Mouse (Mus musculus): ENCODE measurements at regions not wholly inside any gene's neighbourhood (a gene's known extent, or its start where the extent isn't known, plus 50 kb on each side); places are given as distances from the start of the nearest gene placed in this dataset.

DNA sequence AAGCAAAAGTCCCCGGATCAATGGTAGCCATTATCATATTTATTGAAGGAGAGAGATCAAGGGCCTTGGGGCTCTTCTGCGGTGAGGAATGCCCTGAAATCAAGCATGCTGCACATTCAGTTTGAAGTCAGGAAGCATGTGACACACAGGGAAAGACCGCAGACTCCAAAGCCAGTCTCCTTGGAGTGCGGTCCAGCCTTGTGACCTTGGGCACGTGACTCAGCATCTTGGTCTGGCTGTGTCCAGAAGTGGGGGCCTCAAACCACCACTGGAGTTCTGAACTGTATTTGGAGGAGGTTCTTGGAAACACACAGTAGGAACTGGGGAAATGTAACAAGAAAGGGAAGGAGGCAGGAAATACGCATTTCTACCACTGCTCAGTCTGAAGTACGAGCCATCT lies 109.0 kb upstream of the Kit start:
- no peak for TF ChIP-seq CTCF (IDR thresholded peaks at IDR 0.05; ENCODE audit: low read depth, low read length)
- TF ChIP-seq POLR2A (IDR thresholded peaks at IDR 0.05; ENCODE audit: borderline replicate concordance, low read depth, low read length) = no peak

Measured in bone marrow macrophage, adult 2 months (primary cell).